Mouse (Mus musculus) erythroid progenitor cell, adult 5-6 weeks (primary cell): ENCODE measurements around the gene Ntrk2. TPM values are rescaled to one million over a fixed set of nuclear protein-coding genes. Genes with fewer than 3 reads are reported as not detected.
"Not testable (repeated sequence)": the region's sequence is repeated elsewhere in the genome, so short reads cannot be mapped to it uniquely, and the experiment has no call there.

Source experiments
- ATAC-seq: replicated peaks from 2 replicates; pipeline ENCODE4 v1.8.0; 2016; ENCODE audit warnings: moderate number of reproducible peaks, mild to moderate bottlenecking, moderate TSS enrichment, inconsistent platforms; ENCODE audit not compliant: poor library complexity, low FRiP score, severe bottlenecking
- total RNA-seq, 2 experiments: library from RNA; stranded (forward) in 1 of 2; stranded (reverse) in 1 of 2; fragments of 150-400 nt in 1 of 2; fragments of 186-747, 209-891 nt in 1 of 2; gene quantifications; 2 replicates each; pipeline versions ENCODE4 v1.2.3 to v1.2.4; 2015 to 2017; ENCODE audit warnings: low replicate concordance in 2 of 2

Ntrk2 gene
- total RNA-seq, 2 experiments from 2014 or later = not detected

- no peak for ATAC-seq
These were observed 216.1 kb downstream of the Ntrk2 start for GRCm38 (mm10) chr13:59022251-59023042.

DNA sequence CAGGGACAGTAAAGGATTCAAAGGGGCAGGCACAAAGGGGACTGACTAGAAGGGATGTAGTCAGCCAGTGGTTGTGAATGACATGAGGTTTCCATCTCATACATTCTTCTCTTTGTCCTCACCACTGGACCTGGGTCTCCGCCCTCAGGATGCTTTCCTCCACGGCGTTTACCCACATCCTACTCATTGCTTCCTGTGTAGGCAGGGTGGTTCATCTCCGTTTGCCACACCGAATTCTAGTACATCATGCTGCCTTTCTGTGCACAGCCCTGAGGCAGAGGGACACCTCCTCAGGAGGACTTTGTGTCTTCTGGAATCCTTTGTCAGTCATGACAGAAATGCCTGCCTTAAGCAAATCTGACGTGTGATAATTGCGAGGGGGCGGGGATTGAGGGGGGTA is 219.3 kb downstream of the Ntrk2 start:
- ATAC-seq = no peak

- no peak for ATAC-seq
These were observed 221.1 kb downstream of the Ntrk2 start for GRCm38 (mm10) chr13:59027436-59027835.

DNA sequence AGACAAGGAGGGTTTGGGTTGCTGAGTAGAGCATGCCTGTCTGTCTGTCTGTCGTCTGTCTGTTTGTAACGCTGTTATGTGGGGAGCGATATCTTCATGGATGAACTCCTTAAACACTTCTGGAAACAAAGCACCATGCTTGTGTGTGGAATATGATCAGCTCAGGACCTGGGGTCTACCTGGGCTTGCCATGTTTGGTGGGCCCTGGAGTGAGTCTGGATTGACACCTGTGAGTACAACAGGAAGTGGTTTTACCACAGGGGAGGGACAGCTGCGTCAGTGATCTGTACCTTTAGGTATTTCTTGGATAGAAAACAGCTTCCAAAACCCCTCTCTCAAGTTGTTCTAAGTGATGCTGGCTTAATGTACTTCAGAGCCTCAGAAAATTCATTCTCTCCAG is 222.2 kb downstream of the Ntrk2 start:
- no peak for ATAC-seq

GRCm38 (mm10) chr13:59030574-59030973 is 224.2 kb downstream of the Ntrk2 start:
- ATAC-seq = no peak

DNA sequence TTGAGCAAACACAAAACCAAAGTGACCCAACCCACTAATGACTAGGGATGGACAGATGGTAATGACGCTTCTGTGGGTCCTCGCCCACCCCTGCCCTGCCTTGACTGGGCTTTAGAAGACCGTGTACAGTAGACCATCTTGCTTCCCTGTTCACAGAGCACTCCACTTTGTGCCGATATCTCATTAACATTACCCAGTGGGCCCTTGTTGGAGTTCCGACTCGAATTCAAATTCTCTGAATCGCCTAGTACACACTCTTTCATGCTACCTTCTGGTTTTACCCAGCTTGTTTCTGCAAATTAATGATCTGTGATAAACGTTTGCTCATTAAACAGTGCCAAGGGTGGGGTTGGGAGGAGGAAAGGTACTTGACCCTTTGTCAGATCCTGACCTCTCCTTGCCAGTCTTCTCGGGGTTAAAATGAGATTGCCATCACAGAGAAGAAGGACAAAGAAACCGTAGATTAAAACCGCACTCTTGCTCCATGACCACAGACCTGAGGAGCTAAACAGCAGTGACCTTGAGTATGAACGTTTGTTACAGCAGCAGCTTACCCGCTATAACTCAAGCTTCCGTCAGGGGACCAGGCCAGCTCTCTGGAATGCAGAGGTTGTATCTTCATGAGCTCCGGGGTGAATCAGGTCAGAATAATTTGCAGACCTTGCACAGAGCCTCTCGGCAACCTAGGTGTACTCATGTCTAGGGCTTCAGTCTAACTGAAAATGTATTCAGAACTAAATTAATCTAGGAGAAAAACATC is 234.0 kb downstream of the Ntrk2 start:
- ATAC-seq = no peak

DNA sequence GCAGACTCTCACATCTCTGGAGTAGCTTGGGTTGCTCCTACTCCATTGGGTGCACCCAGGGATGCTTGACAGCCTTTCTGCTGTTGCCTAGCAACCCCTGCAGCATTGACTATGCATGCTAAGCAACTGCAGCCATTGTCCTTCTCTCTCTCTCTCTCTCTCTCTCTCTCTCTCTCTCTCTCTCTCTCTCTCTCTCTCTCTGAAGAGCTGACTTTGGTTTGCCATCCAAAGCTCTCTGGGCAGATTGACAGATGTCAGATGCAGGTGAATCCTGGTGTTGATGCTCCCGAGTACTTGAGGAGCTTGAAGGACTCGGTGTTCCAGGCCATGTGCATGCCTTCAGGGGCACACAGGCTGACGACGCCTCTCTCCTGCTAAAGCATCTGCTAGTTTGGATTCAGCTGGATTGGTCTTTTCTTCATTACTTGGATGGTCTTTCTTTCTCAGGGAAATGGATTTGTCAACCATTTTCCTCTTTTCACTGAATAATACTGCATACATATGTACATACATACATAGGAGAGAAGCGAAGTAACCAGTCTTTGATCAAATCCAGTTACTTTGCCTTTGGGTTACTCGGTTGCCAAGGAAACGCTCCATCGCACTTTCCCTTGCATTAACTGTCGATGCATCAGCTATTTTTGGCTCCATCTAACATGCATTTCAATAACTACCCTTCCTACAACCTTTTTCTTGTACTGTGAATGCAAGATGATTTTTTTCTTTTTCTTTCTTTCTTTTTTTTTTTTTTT is 234.8 kb downstream of the Ntrk2 start:
- ATAC-seq = no peak

DNA sequence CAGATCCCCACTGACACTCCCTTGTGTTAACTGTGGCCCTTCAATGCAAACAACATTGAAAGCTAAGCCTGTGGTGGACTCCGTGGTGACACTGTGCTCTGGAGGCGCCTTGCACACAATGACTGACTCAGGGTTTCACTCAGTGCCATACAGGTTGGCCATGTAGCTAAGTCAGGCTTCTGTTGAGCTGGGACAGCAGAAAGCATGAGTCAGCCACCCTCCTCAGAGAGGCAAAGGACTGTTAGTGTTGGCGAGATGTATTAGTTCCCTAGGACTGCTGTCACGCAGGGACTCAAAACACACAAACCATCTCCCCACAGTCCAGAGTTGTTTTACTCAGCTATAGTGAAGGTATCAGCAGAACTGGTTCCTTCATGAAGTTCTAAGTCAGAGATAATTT is 245.8 kb downstream of the Ntrk2 start:
- no peak for ATAC-seq

DNA sequence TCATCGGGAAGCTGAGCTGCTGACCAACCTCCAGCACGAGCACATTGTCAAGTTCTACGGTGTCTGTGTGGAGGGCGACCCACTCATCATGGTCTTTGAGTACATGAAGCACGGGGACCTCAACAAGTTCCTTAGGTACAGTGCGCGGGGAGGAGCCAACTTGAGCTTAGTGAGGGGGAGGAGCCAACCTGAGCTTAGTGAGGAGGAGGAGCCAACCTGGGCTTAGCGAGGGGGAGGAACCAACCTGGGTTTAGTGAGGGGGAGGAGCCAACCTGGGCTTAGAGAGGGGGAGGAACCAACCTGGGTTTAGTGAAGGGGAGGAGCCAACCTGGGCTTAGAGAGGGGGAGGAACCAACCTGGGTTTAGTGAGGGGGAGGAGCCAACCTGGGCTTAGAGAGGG is 248.0 kb downstream of the Ntrk2 start:
- not testable (repeated sequence) for ATAC-seq

DNA sequence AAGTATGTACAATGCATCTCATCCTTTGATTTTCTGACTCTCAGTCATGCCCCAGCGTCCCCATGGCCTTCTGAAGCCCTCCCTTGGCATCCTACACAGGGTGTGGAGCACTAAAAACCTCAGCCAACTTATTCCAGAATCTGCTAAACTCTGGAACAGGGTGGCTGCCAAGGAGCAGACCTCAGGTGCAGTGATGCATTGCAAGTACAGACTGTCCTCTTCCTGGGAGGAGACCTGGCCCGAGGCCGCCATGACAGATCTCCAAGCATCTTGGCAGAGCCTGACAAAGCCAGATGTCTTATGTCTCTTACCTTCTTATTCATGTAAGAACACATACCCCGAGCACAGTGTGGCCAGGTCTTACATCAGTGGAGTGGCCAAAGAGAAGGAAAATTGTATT is 250.5 kb downstream of the Ntrk2 start:
- no peak for ATAC-seq

GRCm38 (mm10) chr13:59057886-59058285 is 251.5 kb downstream of the Ntrk2 start:
- ATAC-seq = no peak

GRCm38 (mm10) chr13:59059118-59059517 is 252.7 kb downstream of the Ntrk2 start:
- no peak for ATAC-seq

- no peak for ATAC-seq
These were observed 259.3 kb downstream of the Ntrk2 start for GRCm38 (mm10) chr13:59065677-59066076.

- ATAC-seq = no peak
These were observed 267.4 kb downstream of the Ntrk2 start for GRCm38 (mm10) chr13:59073635-59074256.

DNA sequence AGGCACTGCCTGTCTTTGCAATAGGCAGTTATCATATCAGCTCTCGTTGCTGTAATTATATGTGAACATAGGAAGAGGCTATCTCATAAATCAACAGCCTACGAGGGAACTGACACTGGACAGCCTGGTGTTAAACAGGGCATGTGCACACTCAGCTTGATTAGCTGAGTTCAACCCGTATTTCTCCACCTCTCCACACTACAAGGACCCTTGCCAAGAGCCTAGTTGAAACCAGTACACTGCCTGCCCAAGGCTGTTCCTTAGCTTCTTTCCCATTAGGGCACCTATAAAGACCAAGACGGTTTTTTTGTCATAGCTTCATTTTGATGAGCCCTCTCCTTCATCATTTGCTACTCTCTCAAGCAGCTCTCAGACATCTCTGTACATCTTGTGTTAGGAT is 270.1 kb downstream of the Ntrk2 start:
- no peak for ATAC-seq

- no peak for ATAC-seq
These were observed 273.5 kb downstream of the Ntrk2 start for GRCm38 (mm10) chr13:59079761-59080461.

- ATAC-seq = no peak
These were observed 274.1 kb downstream of the Ntrk2 start for GRCm38 (mm10) chr13:59080468-59080867.

- ATAC-seq = no peak
These were observed 282.6 kb downstream of the Ntrk2 start for GRCm38 (mm10) chr13:59089016-59089415.

- ATAC-seq = no peak
These were observed 285.0 kb downstream of the Ntrk2 start for GRCm38 (mm10) chr13:59091138-59091971.
